Mouse (Mus musculus) cortical plate, adult 2 months (tissue): Measurements from ENCODE around the gene Acvr1b. TPM values are rescaled to one million over a fixed set of nuclear protein-coding genes. Genes with fewer than 3 reads are reported as not detected.

ENCODE experiments used
- H3K27ac ChIP-seq: fragments of 200-500 bp; 2 replicates; pipeline ENCODE4 v1.5.1; 2012; ENCODE audit warnings: low read length, control low read depth, inconsistent platforms; ENCODE audit not compliant: insufficient read depth
- H3K4me1 ChIP-seq: fragments of 200-500 bp; 2 replicates; pipeline ENCODE4 v1.6.1; 2011; ENCODE audit warnings: low read length; ENCODE audit not compliant: control insufficient read depth, insufficient read depth
- H3K4me3 ChIP-seq: fragments of 200-500 bp; 2 replicates; pipeline ENCODE4 v1.5.1; 2011; ENCODE audit warnings: mild to moderate bottlenecking, low read length, control low read depth; ENCODE audit not compliant: insufficient read depth
- CTCF ChIP-seq: fragments of 200-500 bp; IDR thresholded peaks from 2 replicates; pipeline ENCODE4 v1.5.1; 2011; ENCODE audit warnings: mild to moderate bottlenecking, control low read depth, low read length; ENCODE audit not compliant: insufficient read depth; ENCODE audit errors: extremely low read depth
- POLR2A ChIP-seq: fragments of 200-500 bp; IDR thresholded peaks from 2 replicates; pipeline ENCODE4 v1.6.1; 2011; ENCODE audit warnings: mild to moderate bottlenecking, low read length, control low read depth; ENCODE audit not compliant: insufficient read depth; ENCODE audit errors: extremely low read depth
- polyA plus RNA-seq: library from polyadenylated mRNA; depleted of rRNA; stranded (reverse); fragments of >200 nt; gene quantifications from 2 replicates; pipeline ENCODE4 v1.2.3, GENCODE M21; 2012; rRNA removed

The Acvr1b gene
- polyA plus RNA-seq, 1 experiment, result 70.5 TPM

GRCm38 (mm10) chr15:101253886-101254795, 80.3 kb downstream of the Acvr1b start, which contains the start of gene Nr4a1:
Gene Nr4a1 (plus strand): TSS chr15:101254269.
- TF ChIP-seq CTCF (no peak), POLR2A (0 out of 2 replicates have a peak, but pooled peaks have one; percentile 22)
- peak within 1 kb of the TSS; percentile 95 for H3K27ac ChIP-seq
- peak within 1 kb of the TSS; percentile 66 for H3K4me3 ChIP-seq
- H3K4me1 ChIP-seq, result peaks cover 12% of the 10 kb centered on the region

DNA sequence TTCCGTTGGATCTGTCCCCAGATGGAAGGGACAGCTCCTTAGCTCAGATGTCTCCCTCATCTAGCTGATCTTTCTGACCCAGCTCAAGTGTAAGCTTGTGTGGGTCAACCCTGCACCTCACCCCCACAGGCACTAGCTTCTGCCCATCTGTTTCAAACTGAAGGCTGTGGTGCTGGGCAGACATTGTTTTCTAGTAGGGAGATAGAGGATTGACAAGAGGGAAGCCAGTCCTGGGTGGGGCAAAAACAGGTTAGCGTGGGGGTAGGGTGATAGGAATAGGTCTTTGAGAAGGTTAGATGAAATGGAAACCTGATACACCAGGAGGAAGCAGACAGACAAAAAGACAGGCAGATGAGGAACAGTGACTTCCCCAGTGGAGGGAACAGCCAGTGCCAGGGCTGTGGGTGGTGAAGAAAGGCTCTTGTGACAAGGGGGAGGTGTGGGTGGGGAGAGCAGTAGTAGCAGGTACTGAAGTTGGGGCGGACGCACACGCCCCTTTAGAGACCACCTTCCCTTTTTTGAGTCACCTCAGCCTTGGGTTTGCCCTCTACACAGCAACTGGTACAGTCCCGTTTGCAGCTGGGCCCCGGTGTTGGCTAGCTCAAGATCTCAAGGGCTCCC, 82.1 kb downstream of the Acvr1b start:
- Histone ChIP-seq H3K4me1 (peaks cover 12% of the 10 kb centered on the region), H3K4me3 (peak overlapping the region; percentile 66), H3K27ac (no peak overlapping the region)
- no peak for TF ChIP-seq POLR2A
- TF ChIP-seq CTCF, result no peak

DNA sequence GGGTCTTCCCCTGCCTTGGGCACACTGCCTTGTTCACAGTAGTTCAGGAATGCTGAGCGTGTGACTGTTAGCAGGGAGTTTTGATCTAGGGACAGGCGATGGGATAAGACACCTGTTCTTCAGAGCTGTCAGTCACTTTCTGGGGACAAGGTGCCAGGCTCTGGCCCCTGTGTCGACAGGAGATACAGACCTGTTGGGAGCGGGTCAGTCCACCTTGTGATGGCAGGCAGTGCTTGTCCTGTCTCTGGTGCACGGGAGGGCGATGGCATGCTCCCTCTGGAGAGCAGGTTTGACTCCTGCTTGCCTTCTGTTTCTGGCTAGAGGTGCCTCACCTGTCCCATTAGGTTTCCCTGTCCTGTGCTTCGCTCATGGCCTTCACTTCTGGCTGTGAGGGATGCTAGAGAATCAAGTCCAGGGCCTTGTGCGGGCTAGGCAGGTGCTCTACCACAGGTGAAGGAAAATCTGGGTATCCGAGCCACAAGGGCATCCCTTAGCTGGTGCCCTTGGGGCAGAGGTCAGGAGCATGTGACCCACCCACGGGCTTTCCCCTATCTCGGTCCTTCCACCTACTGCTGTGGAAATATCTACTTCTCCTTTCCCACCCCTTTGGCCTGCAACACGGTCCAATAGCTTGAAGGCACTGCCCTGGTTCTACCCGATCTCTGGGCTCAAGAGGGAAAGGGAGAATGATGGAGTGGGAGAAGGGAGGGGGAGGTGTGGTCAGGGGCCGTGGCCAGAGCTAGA, 82.8 kb downstream of the Acvr1b start:
- Histone ChIP-seq H3K4me3 (peak overlapping the region; percentile 66), H3K4me1 (peaks cover 12% of the 10 kb centered on the region), H3K27ac (no peak overlapping the region)
- TF ChIP-seq CTCF, result no peak
- TF ChIP-seq POLR2A, result no peak

DNA sequence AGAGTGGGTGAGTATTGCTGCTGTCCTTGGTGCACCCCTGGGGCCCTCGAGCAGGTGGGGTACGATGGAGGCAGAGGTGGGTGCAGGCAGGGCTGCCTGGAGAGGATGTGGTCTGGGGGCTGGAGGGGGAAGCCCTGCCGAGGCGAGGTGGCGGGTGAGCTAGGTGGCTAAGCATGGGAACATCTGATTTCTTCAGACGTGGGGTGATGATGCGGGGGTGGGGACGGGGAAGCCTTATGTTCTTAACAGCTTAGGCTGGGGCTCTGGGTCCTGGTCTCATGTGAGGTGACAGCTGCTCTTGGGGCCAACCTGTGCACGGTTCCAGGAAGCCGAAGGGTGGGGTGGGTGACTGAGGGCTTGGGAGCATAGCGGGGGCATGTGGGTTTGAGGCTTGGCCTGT, 84.6 kb downstream of the Acvr1b start:
- Histone ChIP-seq H3K4me1 (peaks cover 13% of the 10 kb centered on the region), H3K27ac (no peak overlapping the region), H3K4me3 (no peak overlapping the region)
- TF ChIP-seq POLR2A (no peak), CTCF (no peak)

GRCm38 (mm10) chr15:101259922-101260321, 86.1 kb downstream of the Acvr1b start:
- no peak for TF ChIP-seq POLR2A
- no peak for TF ChIP-seq CTCF
- Histone ChIP-seq H3K4me3 (no peak overlapping the region), H3K4me1 (peaks cover 13% of the 10 kb centered on the region), H3K27ac (0 out of 2 replicates have a peak overlapping the region, but pooled peaks have one; percentile 21)

DNA sequence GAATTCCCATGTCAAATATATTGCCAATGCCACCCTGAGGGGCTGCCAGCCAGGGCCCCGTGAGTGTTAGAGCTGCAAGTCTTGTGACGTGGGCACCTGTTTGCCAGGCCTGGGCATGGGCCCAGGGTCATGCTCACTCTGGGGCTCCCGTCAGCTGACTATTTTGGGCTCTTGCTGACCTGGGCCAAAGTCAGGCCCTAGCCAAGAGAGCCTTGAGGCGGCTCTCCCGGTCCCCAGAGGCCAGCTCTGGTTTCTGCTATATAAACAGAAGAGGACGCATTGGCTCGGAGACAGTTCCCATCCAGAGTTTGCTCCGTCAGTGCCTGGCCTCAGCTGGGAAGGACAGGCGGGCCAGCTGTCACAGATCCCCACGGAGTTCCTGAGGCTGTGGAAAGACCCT, 86.5 kb downstream of the Acvr1b start:
- Histone ChIP-seq H3K4me3 (no peak overlapping the region), H3K4me1 (peaks cover 13% of the 10 kb centered on the region), H3K27ac (0 out of 2 replicates have a peak overlapping the region, but pooled peaks have one; percentile 21)
- TF ChIP-seq CTCF, result no peak
- TF ChIP-seq POLR2A, result no peak

- Histone ChIP-seq H3K4me3 (no peak overlapping the region), H3K27ac (peak overlapping the region; percentile 15; the same call in 1 of the 2 replicates), H3K4me1 (peaks cover 13% of the 10 kb centered on the region; the same call in 1 of the 2 replicates)
- TF ChIP-seq POLR2A, result no peak
- no peak for TF ChIP-seq CTCF
These were observed 87.2 kb downstream of the Acvr1b start for GRCm38 (mm10) chr15:101260874-101261622.

DNA sequence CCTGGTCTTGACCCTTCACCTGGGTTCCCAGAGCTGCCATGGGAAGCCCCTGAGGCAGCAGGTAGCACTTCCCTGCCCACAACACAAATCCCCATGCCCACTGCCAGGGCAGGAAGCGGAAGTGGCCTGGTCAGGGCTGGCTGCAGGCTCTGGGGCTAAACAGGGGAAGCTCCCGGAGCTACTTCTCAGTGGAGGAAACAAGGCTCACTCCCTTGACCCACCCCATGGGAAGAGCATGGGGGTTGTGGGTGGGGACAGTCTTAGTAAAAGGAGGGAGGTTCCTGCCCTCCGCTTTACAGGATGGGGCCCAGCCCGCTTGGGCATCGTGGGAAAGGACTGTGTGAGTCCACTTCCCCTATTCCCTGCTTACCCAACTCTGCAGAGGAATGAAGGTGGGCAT, 88.6 kb downstream of the Acvr1b start:
- TF ChIP-seq CTCF (no peak), POLR2A (no peak)
- H3K4me1 ChIP-seq, result peaks cover 10% of the 10 kb centered on the region; the same call in 1 of the 2 replicates
- H3K27ac ChIP-seq, result no peak overlapping the region
- H3K4me3 ChIP-seq, result no peak overlapping the region

Other genes starting within 250 kb of the Acvr1b start
- gene Gm47841, start 126.7 kb upstream of the Acvr1b start, polyA plus RNA-seq, result not detected in 2 replicates
- 0.77 and 0.87 TPM in 2 replicates for gene Fignl2, start 95.5 kb upstream of the Acvr1b start, polyA plus RNA-seq
- gene Ankrd33, start 58.3 kb upstream of the Acvr1b start, polyA plus RNA-seq, result not detected in 2 replicates
- gene Acvrl1, start 45.5 kb upstream of the Acvr1b start, polyA plus RNA-seq, result 20.9 and 24.7 TPM in 2 replicates
- gene Grasp, start 50.1 kb downstream of the Acvr1b start, polyA plus RNA-seq, result 39.7 and 41.0 TPM in 2 replicates
- 76.6 and 103 TPM in 2 replicates for gene Nr4a1, start 80.2 kb downstream of the Acvr1b start, polyA plus RNA-seq
- gene Atg101, start 110.2 kb downstream of the Acvr1b start, polyA plus RNA-seq, result 55.3 and 56.0 TPM in 2 replicates
- 0.13 and 0.23 TPM in 2 replicates for gene 6030408B16Rik, start 119.1 kb downstream of the Acvr1b start, polyA plus RNA-seq
- gene Krt80, start 196.1 kb downstream of the Acvr1b start, polyA plus RNA-seq, result 5.7 and 6.2 TPM in 2 replicates
- 0.33 and 0.36 TPM in 2 replicates for gene Krt7, start 237.0 kb downstream of the Acvr1b start, polyA plus RNA-seq